Comparison of ENCODE assay signal across 8 mouse cellular contexts in genomic region chr12:16589966-16590365, GRCm38 (mm10). TPM values are rescaled to one million over a fixed set of nuclear protein-coding genes. Genes with fewer than 3 reads are reported as not detected.
DNase-seq lines count a peak whose midpoint lies in the region; ATAC-seq and TF ChIP-seq lines count a peak whose summit lies in the region.

No protein-coding gene starts in this region.

- peak overlapping the region; percentile 85; the same call in 1 of the 2 replicates for H3K4me2 ChIP-seq in embryonic facial prominence, embryonic 14.5 days (ENCODE audit: low read depth, low read length)

- peaks cover 6% of the 10 kb centered on the region for H3K4me1 ChIP-seq in cerebellum, adult 2 months (ENCODE audit: control insufficient read depth, insufficient read depth, low read length)
- peaks cover 21% of the 10 kb centered on the region for H3K4me1 ChIP-seq in embryonic facial prominence, embryonic 14.5 days (ENCODE audit: control insufficient read depth, insufficient read depth, low read length)
- peaks cover 68% of the 10 kb centered on the region for H3K4me1 ChIP-seq in midbrain, embryonic 10.5 days

- H3K27me3 ChIP-seq in cerebellum, adult 2 months (ENCODE audit: control insufficient read depth, insufficient read depth, low read length), result no peaks in the 10 kb centered on the region
- H3K27me3 ChIP-seq in embryonic facial prominence, embryonic 14.5 days (replicated peaks; ENCODE audit: control insufficient read depth, insufficient read depth, low read length), result no peaks in the 10 kb centered on the region
- H3K27me3 ChIP-seq in midbrain, embryonic 10.5 days (ENCODE audit: low read depth, poor library complexity, severe bottlenecking), result peaks cover 21% of the 10 kb centered on the region

- H3K9ac ChIP-seq in embryonic facial prominence, embryonic 14.5 days (ENCODE audit: low read depth, low read length), result no peak overlapping the region

- no peak for ATAC-seq in embryonic facial prominence, embryonic 14.5 days (ENCODE audit: low read depth)

- DNase-seq in cerebellum, adult 2 months, result no peak
- DNase-seq in cerebellum, adult 18-20 months, result no peak
- DNase-seq in embryonic facial prominence, embryonic 14.5 days (ENCODE audit: low spot score), result no peak
- peak; percentile 54 for DNase-seq in kidney, adult 9 months
- DNase-seq in midbrain, embryonic 10.5 days (ENCODE audit: low spot score), result no peak
- no peak for DNase-seq in thymus, postnatal 10 days (ENCODE audit: low spot score in 2 of 2)
- DNase-seq in right cerebral cortex, postnatal 36 days (ENCODE audit: low spot score in 2 of 2), result no peak
- no peak for DNase-seq in left cerebral cortex, postnatal 10 days (ENCODE audit: extremely low spot score in 1 of 2, low spot score in 2 of 2)

- intact Hi-C loops in left cerebral cortex, postnatal 10 days (cut with DNase I), result no loop called here

- 29% methylated on average over 4 of the region's 4 CpGs for WGBS in cerebellum, adult 2 months
- WGBS in embryonic facial prominence, embryonic 14.5 days, result 21% methylated on average over 4 of the region's 4 CpGs
- WGBS in midbrain, embryonic 10.5 days, result 20% methylated on average over 4 of the region's 4 CpGs

- no peaks in the 10 kb centered on the region for H3K36me3 ChIP-seq in embryonic facial prominence, embryonic 14.5 days (ENCODE audit: control insufficient read depth, insufficient read depth, low read length)
- no peaks in the 10 kb centered on the region for H3K36me3 ChIP-seq in midbrain, embryonic 10.5 days

- no peak for TF ChIP-seq CTCF in cerebellum, adult 2 months (IDR thresholded peaks at IDR 0.05; ENCODE audit: borderline replicate concordance, insufficient read depth, low read depth, low read length)

- H3K27ac ChIP-seq in cerebellum, adult 2 months (ENCODE audit: insufficient read depth, low read length), result no peak overlapping the region
- no peak overlapping the region for H3K27ac ChIP-seq in embryonic facial prominence, embryonic 14.5 days (replicated peaks; ENCODE audit: low read depth, low read length)
- H3K27ac ChIP-seq in midbrain, embryonic 10.5 days (replicated peaks), result peak overlapping the region; percentile 92

- TF ChIP-seq POLR2A in cerebellum, adult 2 months (IDR thresholded peaks at IDR 0.05; ENCODE audit: borderline replicate concordance, insufficient read depth, low read length), result no peak

- no peaks in the 10 kb centered on the region for H3K9me3 ChIP-seq in embryonic facial prominence, embryonic 14.5 days (ENCODE audit: control insufficient read depth, low read length)
- no peaks in the 10 kb centered on the region for H3K9me3 ChIP-seq in midbrain, embryonic 10.5 days (replicated peaks)

- H3K4me3 ChIP-seq in cerebellum, adult 2 months (replicated peaks; ENCODE audit: insufficient read depth, low read depth, low read length), result peak overlapping the region; percentile 64
- peak overlapping the region; percentile 55; the same call in 1 of the 2 replicates for H3K4me3 ChIP-seq in embryonic facial prominence, embryonic 14.5 days (ENCODE audit: low read depth, low read length)
- H3K4me3 ChIP-seq in midbrain, embryonic 10.5 days, result peak overlapping the region; percentile 83

RNA-seq across cellular contexts. Expression of gene Lpin1, which starts 20.8 kb away (rescaled TPM):
- polyA plus RNA-seq in cerebellum, adult 2 months (2012; rRNA removed), result 37.2 and 38.6 TPM in 2 replicates
- polyA plus RNA-seq in embryonic facial prominence, embryonic 14.5 days (2014; fragmentation: Nextera tagmentation; extraction: Ambion mirVana), result 7.1 and 7.5 TPM in 2 replicates
- polyA plus RNA-seq in midbrain, embryonic 10.5 days (2016; fragmentation: Nextera tagmentation; extraction: Ambion mirVana), result 5.5 and 9.0 TPM in 2 replicates
- total RNA-seq in left cerebral cortex, postnatal 10 days (2021), result 10 to 100 TPM; 14.4 to 15.4 TPM
